Mouse (Mus musculus): Measurements from ENCODE around the gene Pask.

DNA sequence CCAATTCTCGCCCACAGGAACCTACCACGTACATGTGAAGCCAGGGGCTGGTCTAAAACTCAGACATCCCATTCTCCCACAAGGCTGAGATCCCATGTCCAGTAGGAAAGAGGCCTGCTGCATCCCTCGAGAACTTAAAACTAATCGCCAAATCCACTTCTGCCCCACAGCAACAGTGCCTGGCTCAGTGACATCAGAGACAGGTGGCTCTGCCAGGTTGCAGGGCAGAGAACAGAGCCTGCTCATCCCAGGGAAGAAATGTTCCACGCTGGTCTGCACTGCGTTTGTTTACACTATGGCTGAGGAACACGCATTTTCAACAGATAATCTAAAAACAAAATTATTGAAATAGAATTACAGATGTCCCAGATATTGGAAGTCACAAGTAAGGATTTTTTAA is 66.2 kb downstream of the Pask start:
- no peak for TF ChIP-seq TBP (conservative IDR thresholded peaks at IDR 0.05; ENCODE audit: low read depth, low read length)
- TF ChIP-seq EP300 (IDR thresholded peaks at IDR 0.05; ENCODE audit: low read length) = no peak
- TF ChIP-seq CTCF (conservative IDR thresholded peaks at IDR 0.05 in 1 of 2, IDR thresholded peaks at IDR 0.05 in 1 of 2; ENCODE audit: low read depth in 2 of 2, low read length in 2 of 2) = no peak
- no peak for TF ChIP-seq TCF12 (IDR thresholded peaks at IDR 0.05; ENCODE audit: low read depth, low read length)
- TF ChIP-seq UBTF (IDR thresholded peaks at IDR 0.05; ENCODE audit: low read depth, low read length) = no peak
- TF ChIP-seq MAX (IDR thresholded peaks at IDR 0.05; ENCODE audit: low read length) = no peak
